Mouse (Mus musculus): ENCODE data around the gene Znrf4. TPM values are rescaled to one million over a fixed set of nuclear protein-coding genes. Genes with fewer than 3 reads are reported as not detected.

The Znrf4 gene
- polyA plus RNA-seq, 1 experiment from 2014 or later = not detected

- Histone ChIP-seq H3K4me1 (ENCODE audit: control insufficient read depth, insufficient read depth, low read length) (peaks cover 8% of the 10 kb centered on the region; the same call in 1 of the 2 replicates), H3K4me2 (ENCODE audit: low read depth, low read length) (no peak overlapping the region), H3K9me3 (ENCODE audit: control insufficient read depth, low read length) (no peaks in the 10 kb centered on the region), H3K27me3 (ENCODE audit: control insufficient read depth, insufficient read depth, low read length) (no peaks in the 10 kb centered on the region), H3K9ac (replicated peaks; ENCODE audit: low read depth, low read length) (no peak overlapping the region), H3K27ac (ENCODE audit: low read depth, low read length) (no peak overlapping the region; the same call in 1 of the 2 replicates), H3K4me3 (ENCODE audit: low read depth, low read length) (no peak overlapping the region), H3K36me3 (ENCODE audit: control insufficient read depth, insufficient read depth, low read length) (no peaks in the 10 kb centered on the region)
- ATAC-seq (ENCODE audit: low read depth) = no peak
- 9% methylated on average over 8 of the region's 8 CpGs for WGBS
Observed at GRCm38 (mm10) chr17:56542736-56543135, 30.5 kb upstream of the Znrf4 start.

- no peak overlapping the region for H3K4me2 ChIP-seq (ENCODE audit: low read depth, low read length)
- no peaks in the 10 kb centered on the region for H3K36me3 ChIP-seq (ENCODE audit: control insufficient read depth, insufficient read depth, low read length)
- no peak overlapping the region for H3K27ac ChIP-seq (ENCODE audit: low read depth, low read length)
- H3K9ac ChIP-seq (replicated peaks; ENCODE audit: low read depth, low read length) = no peak overlapping the region
- H3K9me3 ChIP-seq (ENCODE audit: control insufficient read depth, low read length) = no peaks in the 10 kb centered on the region
- H3K4me3 ChIP-seq (ENCODE audit: low read depth, low read length) = no peak overlapping the region
- 0 out of 2 replicates have a peak, but pooled peaks cover 5% of the 10 kb centered on the region for H3K4me1 ChIP-seq (ENCODE audit: control insufficient read depth, insufficient read depth, low read length)
- 43% methylated on average over 6 of the region's 6 CpGs for WGBS
- ATAC-seq (ENCODE audit: low read depth) = no peak
- H3K27me3 ChIP-seq (ENCODE audit: control insufficient read depth, insufficient read depth, low read length) = no peaks in the 10 kb centered on the region
Observed at GRCm38 (mm10) chr17:56540562-56540975, 28.3 kb upstream of the Znrf4 start.

GRCm38 (mm10) chr17:56537912-56538311, 25.7 kb upstream of the Znrf4 start:
- no peaks in the 10 kb centered on the region for H3K9me3 ChIP-seq (ENCODE audit: control insufficient read depth, low read length)
- no peaks in the 10 kb centered on the region for H3K27me3 ChIP-seq (ENCODE audit: control insufficient read depth, insufficient read depth, low read length)
- H3K27ac ChIP-seq (ENCODE audit: low read depth, low read length) = peak overlapping the region; percentile 16
- no peaks in the 10 kb centered on the region for H3K36me3 ChIP-seq (ENCODE audit: control insufficient read depth, insufficient read depth, low read length)
- no peak overlapping the region for H3K9ac ChIP-seq (replicated peaks; ENCODE audit: low read depth, low read length)
- H3K4me2 ChIP-seq (ENCODE audit: low read depth, low read length) = no peak overlapping the region
- 0 out of 2 replicates have a peak, but pooled peaks cover 6% of the 10 kb centered on the region for H3K4me1 ChIP-seq (ENCODE audit: control insufficient read depth, insufficient read depth, low read length)
- H3K4me3 ChIP-seq (ENCODE audit: low read depth, low read length) = no peak overlapping the region
- 5% methylated on average over 8 of the region's 8 CpGs for WGBS
- peak; percentile 10; the same call in 1 of the 2 replicates for ATAC-seq (ENCODE audit: low read depth)

GRCm38 (mm10) chr17:56536874-56537273, 24.6 kb upstream of the Znrf4 start:
- Histone ChIP-seq H3K4me3 (ENCODE audit: low read depth, low read length) (no peak overlapping the region), H3K9me3 (ENCODE audit: control insufficient read depth, low read length) (no peaks in the 10 kb centered on the region), H3K36me3 (ENCODE audit: control insufficient read depth, insufficient read depth, low read length) (no peaks in the 10 kb centered on the region), H3K4me2 (ENCODE audit: low read depth, low read length) (no peak overlapping the region), H3K9ac (replicated peaks; ENCODE audit: low read depth, low read length) (no peak overlapping the region), H3K27me3 (ENCODE audit: control insufficient read depth, insufficient read depth, low read length) (no peaks in the 10 kb centered on the region), H3K27ac (ENCODE audit: low read depth, low read length) (peak overlapping the region; percentile 77), H3K4me1 (ENCODE audit: control insufficient read depth, insufficient read depth, low read length) (0 out of 2 replicates have a peak, but pooled peaks cover 6% of the 10 kb centered on the region)
- WGBS = 49% methylated on average over 3 of the region's 3 CpGs
- peak; percentile 16; the same call in 1 of the 2 replicates for ATAC-seq (ENCODE audit: low read depth)

- H3K27ac ChIP-seq (ENCODE audit: low read depth, low read length) = peak overlapping the region; percentile 77
- H3K4me2 ChIP-seq (ENCODE audit: low read depth, low read length) = no peak overlapping the region
- H3K9ac ChIP-seq (replicated peaks; ENCODE audit: low read depth, low read length) = no peak overlapping the region
- H3K9me3 ChIP-seq (ENCODE audit: control insufficient read depth, low read length) = no peaks in the 10 kb centered on the region
- no peak overlapping the region for H3K4me3 ChIP-seq (ENCODE audit: low read depth, low read length)
- peak; percentile 78 for ATAC-seq (ENCODE audit: low read depth)
- no peaks in the 10 kb centered on the region for H3K36me3 ChIP-seq (ENCODE audit: control insufficient read depth, insufficient read depth, low read length)
- 29% methylated on average over 14 of the region's 14 CpGs for WGBS
- no peaks in the 10 kb centered on the region for H3K27me3 ChIP-seq (ENCODE audit: control insufficient read depth, insufficient read depth, low read length)
- H3K4me1 ChIP-seq (ENCODE audit: control insufficient read depth, insufficient read depth, low read length) = 0 out of 2 replicates have a peak, but pooled peaks cover 6% of the 10 kb centered on the region
Observed at GRCm38 (mm10) chr17:56536192-56536591, 24.0 kb upstream of the Znrf4 start.

GRCm38 (mm10) chr17:56524943-56525342, 12.7 kb upstream of the Znrf4 start:
- WGBS = 74% methylated on average over 4 of the region's 4 CpGs
- no peaks in the 10 kb centered on the region for H3K4me1 ChIP-seq (ENCODE audit: control insufficient read depth, insufficient read depth, low read length)
- H3K4me2 ChIP-seq (ENCODE audit: low read depth, low read length) = no peak overlapping the region

GRCm38 (mm10) chr17:56522744-56523143, 10.5 kb upstream of the Znrf4 start:
- no peak overlapping the region for H3K4me2 ChIP-seq (ENCODE audit: low read depth, low read length)
- H3K4me3 ChIP-seq (ENCODE audit: low read depth, low read length) = no peak overlapping the region
- no peak overlapping the region for H3K9ac ChIP-seq (replicated peaks; ENCODE audit: low read depth, low read length)
- WGBS = 79% methylated on average over 1 of the region's 1 CpGs
- H3K36me3 ChIP-seq (ENCODE audit: control insufficient read depth, insufficient read depth, low read length) = no peaks in the 10 kb centered on the region
- no peak for ATAC-seq (ENCODE audit: low read depth)
- H3K4me1 ChIP-seq (ENCODE audit: control insufficient read depth, insufficient read depth, low read length) = no peaks in the 10 kb centered on the region
- H3K9me3 ChIP-seq (ENCODE audit: control insufficient read depth, low read length) = no peaks in the 10 kb centered on the region
- H3K27me3 ChIP-seq (ENCODE audit: control insufficient read depth, insufficient read depth, low read length) = no peaks in the 10 kb centered on the region
- H3K27ac ChIP-seq (ENCODE audit: low read depth, low read length) = no peak overlapping the region

More at GRCm38 (mm10) chr17:56524943-56525342, 12.7 kb upstream of the Znrf4 start:
- Histone ChIP-seq H3K9ac (replicated peaks; ENCODE audit: low read depth, low read length) (no peak overlapping the region), H3K36me3 (ENCODE audit: control insufficient read depth, insufficient read depth, low read length) (no peaks in the 10 kb centered on the region), H3K27ac (ENCODE audit: low read depth, low read length) (no peak overlapping the region), H3K4me3 (ENCODE audit: low read depth, low read length) (no peak overlapping the region), H3K9me3 (ENCODE audit: control insufficient read depth, low read length) (no peaks in the 10 kb centered on the region), H3K27me3 (ENCODE audit: control insufficient read depth, insufficient read depth, low read length) (no peaks in the 10 kb centered on the region)
- no peak for ATAC-seq (ENCODE audit: low read depth)

GRCm38 (mm10) chr17:56515690-56516410, 3.6 kb upstream of the Znrf4 start:
- no peak overlapping the region for H3K4me3 ChIP-seq (ENCODE audit: low read depth, low read length)
- WGBS = 11% methylated on average over 13 of the region's 13 CpGs
- H3K36me3 ChIP-seq (ENCODE audit: control insufficient read depth, insufficient read depth, low read length) = no peaks in the 10 kb centered on the region
- 0 out of 2 replicates have a peak overlapping the region, but pooled peaks have one; percentile 4 for H3K9ac ChIP-seq (replicated peaks; ENCODE audit: low read depth, low read length)
- ATAC-seq (ENCODE audit: low read depth) = peak; percentile 78
- H3K27me3 ChIP-seq (ENCODE audit: control insufficient read depth, insufficient read depth, low read length) = peaks cover 15% of the 10 kb centered on the region
- peak overlapping the region; percentile 34; the same call in 1 of the 2 replicates for H3K27ac ChIP-seq (ENCODE audit: low read depth, low read length)
- H3K4me1 ChIP-seq (ENCODE audit: control insufficient read depth, insufficient read depth, low read length) = peaks cover 14% of the 10 kb centered on the region
- no peaks in the 10 kb centered on the region for H3K9me3 ChIP-seq (ENCODE audit: control insufficient read depth, low read length)
- H3K4me2 ChIP-seq (ENCODE audit: low read depth, low read length) = no peak overlapping the region

GRCm38 (mm10) chr17:56514916-56515315, 2.7 kb upstream of the Znrf4 start:
- no peak overlapping the region for H3K9ac ChIP-seq (replicated peaks; ENCODE audit: low read depth, low read length)
- no peaks in the 10 kb centered on the region for H3K9me3 ChIP-seq (ENCODE audit: control insufficient read depth, low read length)
- H3K4me3 ChIP-seq (ENCODE audit: low read depth, low read length) = no peak overlapping the region
- no peak for ATAC-seq (ENCODE audit: low read depth)
- no peaks in the 10 kb centered on the region for H3K36me3 ChIP-seq (ENCODE audit: control insufficient read depth, insufficient read depth, low read length)
- H3K4me2 ChIP-seq (ENCODE audit: low read depth, low read length) = no peak overlapping the region
- peaks cover 14% of the 10 kb centered on the region for H3K4me1 ChIP-seq (ENCODE audit: control insufficient read depth, insufficient read depth, low read length)
- H3K27me3 ChIP-seq (ENCODE audit: control insufficient read depth, insufficient read depth, low read length) = peaks cover 23% of the 10 kb centered on the region
- no peak overlapping the region for H3K27ac ChIP-seq (ENCODE audit: low read depth, low read length)
- WGBS = 54% methylated on average over 12 of the region's 12 CpGs
